Mouse (Mus musculus) adrenal gland, postnatal 25 days (tissue): Measurements from ENCODE around the gene Hist1h1d. TPM values are rescaled to one million over a fixed set of nuclear protein-coding genes. Genes with fewer than 3 reads are reported as not detected.

Experiments
- DNase-seq: peaks from one replicate; pipeline ENCODE4 v3.0.0; 2021; ENCODE audit warnings: mixed read lengths
- long read RNA-seq: library from polyadenylated mRNA; stranded (forward); transcript quantifications from one replicate; pipeline ENCODE4 v2.0.0, GENCODE M21; 2021
- total RNA-seq: library from RNA; stranded (reverse); gene quantifications from 2 replicates; pipeline ENCODE4 v1.2.3, GENCODE M21; 2021

Gene Hist1h1d
- total RNA-seq: 9.5 TPM in 2 replicates
- long read RNA-seq, full-length matches to known transcripts: 2 of 2 reads
- long read RNA-seq, partial matches to known transcripts: 0 of 2 reads
- long read RNA-seq, other reads (novel, unspliced or antisense): 0 of 2 reads

DNA sequence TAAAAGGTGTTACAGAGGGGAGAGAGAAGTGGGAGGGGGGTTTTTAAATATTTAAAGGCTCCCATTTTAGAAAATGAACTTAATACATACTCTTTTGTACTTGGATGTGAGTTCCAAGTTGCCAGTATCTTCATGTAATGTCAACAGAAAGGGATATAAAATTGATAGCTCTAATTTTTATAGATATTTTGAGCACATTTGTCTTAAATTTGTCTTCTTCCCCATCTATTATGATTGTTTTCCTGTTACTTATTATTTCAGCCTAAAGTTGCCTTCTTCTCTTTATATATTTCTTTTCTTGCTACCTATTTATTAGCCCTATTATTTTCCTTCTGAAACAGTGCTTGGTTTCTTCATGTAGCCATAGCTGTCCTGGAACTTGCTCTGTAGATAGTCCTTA, at the start of gene Hist1h1d:
Gene Hist1h1d (plus strand): TSS at position 301 of the 400 bp plus-strand sequence.
- no peak for DNase-seq

DNA sequence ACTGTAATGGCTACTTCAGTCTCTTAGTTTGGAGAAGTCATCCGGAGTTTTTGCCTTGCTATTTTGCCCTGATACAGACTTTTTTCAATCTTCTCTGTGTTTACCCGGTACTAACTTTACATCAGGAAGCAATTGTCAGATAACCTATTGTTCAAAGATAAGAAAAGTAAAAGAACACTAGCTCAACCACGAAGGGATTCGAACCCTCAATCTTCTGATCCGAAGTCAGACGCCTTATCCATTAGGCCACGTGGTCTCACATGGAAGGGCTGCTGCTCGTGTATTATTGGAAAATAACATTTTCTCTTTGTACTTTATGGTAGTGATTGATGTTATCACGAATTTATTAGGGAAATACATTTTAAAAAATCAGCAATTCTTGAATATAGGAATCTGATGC, 49.3 kb upstream of the Hist1h1d start:
- DNase-seq: peak; percentile 15

DNA sequence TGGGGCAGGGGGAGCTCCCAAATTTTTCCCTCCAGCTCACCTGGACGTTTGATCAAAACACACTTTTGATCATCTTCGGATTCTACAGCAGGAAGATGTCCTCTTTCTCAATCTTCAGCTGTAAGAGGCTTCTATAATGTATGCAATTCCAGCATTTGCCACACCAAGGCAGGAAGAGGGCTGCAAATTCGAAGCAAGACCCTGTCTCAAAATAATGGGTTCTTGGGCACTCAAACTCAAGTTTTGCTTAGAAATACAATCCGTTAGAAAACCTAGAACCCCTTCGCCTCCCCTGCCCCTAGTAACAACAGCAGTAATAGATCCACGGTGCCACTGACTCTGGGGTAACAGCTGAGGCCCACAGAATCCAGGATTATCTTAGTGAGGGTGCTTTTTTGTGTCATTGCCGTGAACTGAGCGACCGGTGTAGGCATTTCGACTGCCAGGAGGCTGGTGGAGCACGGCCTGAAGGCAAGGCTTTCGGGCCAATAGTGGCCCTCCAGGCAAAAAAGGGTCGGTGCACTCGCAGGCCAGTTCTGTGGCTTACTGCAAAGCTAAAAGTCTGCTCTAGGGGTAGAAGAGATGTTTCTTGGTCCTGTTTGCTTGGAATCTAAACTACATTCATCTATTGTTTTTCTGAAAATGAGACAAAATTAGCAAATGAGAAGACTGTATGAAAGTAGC, 47.3 kb upstream of the Hist1h1d start:
- DNase-seq: no peak

DNA sequence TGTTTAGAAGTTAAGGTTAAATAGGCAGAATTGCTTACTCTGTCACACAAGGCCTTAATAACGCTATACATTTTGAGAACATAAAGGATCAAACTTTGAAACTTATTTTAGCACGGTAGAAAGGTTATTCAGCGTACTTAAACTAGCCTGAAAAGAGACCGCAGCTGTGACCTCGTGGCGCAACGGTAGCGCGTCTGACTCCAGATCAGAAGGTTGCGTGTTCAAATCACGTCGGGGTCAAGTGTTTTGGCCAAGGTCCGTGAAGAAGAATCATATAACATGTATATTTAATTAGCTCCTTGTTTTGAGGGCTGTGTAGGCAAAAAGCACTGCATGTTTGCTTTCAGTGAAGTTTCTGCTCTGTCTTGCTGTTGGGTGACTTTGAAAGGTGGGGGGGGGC, 46.7 kb upstream of the Hist1h1d start:
- peak; percentile 51 for DNase-seq

DNA sequence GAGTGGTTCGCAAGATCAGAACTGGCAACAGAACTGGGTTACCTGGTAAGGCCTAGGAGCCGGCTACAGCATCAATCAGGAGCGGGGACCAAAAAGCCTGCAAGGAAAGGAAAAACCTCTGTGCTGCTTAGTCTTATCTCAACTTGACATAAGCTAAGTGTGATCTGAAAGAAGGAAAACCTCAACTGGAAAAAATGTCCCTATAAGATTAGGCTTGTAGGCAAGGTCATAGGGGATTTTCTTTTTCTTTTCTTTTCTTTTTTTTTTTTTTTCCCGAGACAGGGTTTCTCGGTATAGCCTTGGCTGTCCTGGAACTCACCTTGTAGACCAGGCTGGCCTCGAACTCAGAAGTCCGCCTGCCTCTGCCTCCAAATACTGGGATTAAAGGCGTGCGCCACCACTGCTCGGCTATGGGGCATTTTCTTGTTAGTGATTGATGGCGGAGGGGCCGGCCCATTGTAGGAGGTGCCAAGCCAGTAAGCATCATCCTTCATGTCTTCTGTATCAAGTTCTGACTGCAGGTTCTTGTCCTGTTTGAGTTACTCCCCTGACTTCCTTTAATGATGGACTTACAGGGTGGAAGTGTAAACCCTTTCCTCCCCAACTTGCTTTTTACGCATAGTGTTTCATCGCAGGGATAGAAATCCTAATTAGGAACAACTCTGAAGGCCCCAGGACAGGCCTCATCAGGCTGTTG, 46.1 kb upstream of the Hist1h1d start:
- no peak for DNase-seq

DNA sequence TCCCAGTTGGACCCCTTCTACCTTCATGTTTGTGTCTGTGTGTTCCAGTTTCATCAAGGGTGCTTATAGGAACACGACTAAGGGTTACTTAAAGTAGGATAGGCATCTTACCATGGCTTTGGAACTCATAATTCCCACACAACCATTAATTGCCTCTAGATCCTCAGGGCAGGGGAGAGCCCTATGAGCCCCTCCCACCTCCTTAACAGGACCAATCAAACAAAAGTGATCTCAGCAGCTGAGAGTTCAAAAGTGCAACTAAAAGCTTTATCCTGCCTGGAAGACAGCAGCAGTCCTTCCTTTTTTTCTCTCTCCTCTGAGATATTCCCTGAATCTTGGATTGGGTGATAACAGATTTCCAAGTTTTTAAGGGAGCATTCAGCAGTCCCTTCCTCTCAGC, 42.9 kb upstream of the Hist1h1d start:
- DNase-seq: no peak

DNA sequence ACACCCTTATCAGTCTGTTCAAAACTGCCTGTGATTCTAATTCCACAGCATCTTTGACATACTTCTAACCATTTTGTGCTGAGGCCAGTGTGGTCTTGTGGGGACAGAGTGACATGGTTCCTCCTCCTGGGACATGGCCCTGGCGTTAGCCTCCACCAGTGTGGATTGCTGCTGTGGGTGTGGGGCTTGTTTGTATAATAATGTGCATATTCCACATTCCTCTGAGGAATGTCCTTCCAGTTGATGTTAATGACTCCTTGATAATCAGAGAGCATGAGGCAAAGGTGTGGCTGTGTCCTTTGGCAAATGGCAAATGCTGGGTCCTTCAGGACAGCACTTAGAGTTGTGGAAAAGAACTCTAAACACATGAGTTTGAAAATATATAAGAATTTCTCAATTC, 39.5 kb upstream of the Hist1h1d start:
- DNase-seq: no peak

DNA sequence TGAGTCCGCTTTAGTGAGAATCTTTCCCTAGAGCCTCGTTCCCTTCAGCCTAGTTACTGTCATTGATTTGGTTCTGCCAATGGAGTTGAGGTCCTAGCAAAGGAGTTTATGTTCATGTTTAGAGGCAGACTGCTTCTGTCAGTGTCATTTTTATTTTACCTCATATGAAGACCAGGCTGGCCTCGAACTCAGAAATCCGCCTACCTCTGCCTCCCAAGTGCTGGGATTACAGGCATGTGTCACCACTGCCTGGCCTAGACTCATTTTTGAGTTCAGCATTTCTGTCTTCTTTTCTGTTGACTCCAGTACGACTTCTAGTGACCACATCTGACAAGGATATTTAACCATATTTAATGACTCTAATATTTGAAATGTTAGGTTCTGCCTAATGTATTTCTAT, 37.8 kb upstream of the Hist1h1d start:
- DNase-seq: no peak

DNA sequence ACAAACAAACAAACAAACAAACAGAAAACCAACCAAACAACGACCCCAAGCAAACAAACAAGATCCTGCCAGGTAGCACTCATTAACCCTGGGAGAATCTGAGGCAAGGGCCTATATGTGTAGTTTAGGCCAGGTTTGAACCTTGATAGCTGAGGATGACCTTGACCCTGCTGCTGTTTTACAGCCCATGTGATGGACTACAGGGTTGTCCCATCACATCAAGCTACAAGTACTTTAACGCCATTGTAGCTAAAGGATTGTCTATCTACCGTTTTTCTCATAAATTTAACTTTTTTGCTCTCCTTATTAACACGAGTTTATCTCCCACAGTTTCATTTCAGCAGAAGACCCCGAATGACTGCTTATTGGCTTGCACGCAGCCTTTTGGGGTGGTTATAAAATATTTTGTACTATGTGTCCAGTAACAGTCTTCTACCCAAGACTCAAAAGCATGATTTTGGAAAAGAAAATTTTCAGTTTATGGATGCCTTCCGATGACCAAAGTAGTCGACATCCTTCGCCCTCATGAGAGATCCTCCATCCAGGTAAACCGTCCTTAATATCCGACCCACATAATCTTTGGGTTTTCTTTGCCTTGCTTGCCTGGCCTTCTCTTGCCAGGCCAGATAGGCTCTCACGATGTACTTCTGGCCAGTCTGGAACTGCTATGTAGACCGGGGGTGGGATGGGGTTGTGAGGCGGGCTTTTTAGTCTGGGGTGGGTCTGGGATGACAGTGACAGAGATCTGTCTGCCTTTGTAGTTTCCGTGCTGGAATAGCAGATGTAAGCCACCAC, 37.0 kb upstream of the Hist1h1d start:
- DNase-seq: no peak

DNA sequence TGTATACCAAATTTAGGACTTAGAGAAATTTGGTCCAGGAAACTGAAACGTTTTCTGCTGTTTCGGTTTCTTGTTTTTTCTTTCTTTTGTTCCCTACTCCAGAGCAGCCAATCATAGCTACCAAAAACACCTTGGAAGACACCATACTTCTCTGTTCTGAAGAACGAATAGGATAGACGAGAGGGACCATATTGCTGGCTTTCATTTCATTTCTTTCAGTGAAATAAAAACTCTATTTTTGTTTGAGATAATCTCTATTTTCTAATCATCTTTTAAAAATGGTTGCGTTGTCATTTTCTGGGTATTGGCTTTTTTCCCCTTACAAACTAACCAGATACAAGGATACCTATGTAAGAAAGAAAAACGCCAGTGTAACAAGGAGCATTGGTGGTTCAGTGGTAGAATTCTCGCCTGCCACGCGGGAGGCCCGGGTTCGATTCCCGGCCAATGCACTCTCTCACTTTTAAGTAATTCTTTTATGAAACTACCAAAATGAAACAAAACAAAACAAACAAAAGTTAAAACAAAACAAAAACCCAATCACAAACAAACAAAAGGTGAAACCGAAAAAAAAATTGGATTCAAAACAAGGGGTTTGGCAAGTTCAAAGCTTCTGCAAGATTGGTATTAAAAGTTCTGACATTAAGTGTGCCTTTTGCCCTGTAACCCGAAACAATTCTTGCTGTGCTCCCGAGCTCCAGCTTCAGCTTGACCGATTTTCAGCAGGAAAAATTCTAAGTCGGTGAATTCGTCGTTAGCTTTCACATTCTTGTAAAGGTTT, 36.0 kb upstream of the Hist1h1d start:
- peak; percentile 77 for DNase-seq

DNA sequence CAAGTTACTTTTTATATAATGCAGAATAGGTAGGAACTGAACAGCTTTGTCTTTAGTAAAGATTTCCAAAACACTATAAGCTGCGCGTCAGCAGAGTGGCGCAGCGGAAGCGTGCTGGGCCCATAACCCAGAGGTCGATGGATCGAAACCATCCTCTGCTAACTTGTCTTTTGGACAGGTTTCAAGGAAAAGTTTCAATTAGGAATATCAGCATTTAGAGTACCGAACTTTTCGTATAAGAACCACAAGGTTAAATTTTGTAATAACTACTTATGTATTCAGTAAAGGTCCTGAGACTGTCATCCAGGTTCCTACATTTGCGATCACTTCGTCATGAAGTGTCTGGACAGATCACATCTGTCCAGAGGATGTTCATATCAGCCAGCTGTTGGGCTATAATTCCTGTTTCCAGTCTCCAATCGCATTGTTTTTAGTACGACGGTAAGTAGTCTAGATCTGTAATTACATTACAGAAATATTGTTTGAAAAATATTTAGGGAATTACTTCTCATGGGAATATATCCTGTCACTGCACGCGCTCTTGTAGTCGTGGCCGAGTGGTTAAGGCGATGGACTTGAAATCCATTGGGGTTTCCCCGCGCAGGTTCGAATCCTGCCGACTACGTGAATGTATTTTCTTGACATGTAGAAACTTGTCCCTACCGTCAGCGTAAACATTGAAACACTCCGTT, 35.3 kb upstream of the Hist1h1d start:
- peak; percentile 89 for DNase-seq

DNA sequence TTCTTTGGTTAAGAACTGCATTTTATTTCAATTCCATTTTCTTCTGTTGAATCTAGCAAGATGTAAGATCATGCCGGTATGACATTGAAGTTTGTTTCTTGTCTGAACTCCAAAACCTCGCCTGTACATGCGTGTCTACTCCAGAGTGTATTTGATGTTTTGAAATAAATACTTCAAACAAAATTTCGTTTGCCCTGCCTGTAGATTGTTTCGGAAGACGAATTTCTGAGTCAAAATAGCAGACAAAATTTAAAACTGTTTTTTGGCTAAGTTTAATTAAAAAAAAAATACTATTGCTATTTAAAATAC, 34.8 kb upstream of the Hist1h1d start:
- DNase-seq: no peak

DNA sequence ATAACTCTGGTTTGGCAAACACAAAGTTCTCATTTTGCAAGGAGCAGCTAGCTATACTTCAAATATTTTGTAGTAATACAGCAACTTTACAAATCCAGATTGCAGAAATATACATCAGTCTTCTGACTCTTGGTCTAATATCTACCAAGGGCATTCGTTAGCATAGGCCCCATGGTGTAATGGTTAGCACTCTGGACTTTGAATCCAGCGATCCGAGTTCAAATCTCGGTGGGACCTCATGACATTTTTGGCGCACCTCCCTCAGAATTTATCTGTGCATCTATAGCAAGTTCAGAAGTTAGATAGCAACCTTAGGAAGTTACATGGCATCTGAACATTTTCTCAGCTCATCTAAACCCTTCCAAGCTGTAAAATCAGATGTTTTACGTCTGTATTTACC, 34.2 kb upstream of the Hist1h1d start:
- peak; percentile 61 for DNase-seq

DNA sequence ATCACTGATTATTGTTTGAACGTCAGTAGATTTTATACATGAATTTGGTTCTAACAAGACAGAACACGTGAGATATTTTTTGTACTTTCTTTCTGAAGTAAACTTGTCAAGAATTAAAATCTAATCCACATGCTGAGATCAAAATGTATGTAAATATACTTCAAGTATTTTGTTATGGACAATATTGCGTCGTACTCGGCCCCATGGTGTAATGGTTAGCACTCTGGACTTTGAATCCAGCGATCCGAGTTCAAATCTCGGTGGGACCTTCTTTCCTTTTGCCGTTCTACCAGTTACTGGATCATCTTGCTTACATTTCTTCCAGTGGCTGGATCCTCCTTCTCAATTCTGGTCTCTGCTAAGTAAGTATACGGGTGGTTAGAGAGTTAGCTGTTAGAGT, 33.6 kb upstream of the Hist1h1d start:
- peak; percentile 69 for DNase-seq

DNA sequence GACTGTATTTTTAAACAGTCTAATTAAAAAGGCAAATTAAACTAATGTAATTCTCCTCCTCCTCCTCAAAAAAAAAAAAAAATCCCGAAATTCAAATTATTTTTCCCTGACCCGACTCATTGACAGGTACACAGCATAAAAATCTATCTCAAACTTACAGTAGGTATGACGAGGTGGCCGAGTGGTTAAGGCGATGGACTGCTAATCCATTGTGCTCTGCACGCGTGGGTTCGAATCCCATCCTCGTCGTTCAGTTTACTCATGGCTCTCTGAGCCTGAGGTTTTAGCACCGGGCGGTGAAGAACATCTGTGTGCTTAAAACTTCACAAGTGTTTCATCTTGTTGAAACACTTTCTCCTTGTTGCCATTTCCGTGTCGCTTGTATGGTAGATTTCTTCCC, 31.4 kb upstream of the Hist1h1d start:
- DNase-seq: peak; percentile 82

DNA sequence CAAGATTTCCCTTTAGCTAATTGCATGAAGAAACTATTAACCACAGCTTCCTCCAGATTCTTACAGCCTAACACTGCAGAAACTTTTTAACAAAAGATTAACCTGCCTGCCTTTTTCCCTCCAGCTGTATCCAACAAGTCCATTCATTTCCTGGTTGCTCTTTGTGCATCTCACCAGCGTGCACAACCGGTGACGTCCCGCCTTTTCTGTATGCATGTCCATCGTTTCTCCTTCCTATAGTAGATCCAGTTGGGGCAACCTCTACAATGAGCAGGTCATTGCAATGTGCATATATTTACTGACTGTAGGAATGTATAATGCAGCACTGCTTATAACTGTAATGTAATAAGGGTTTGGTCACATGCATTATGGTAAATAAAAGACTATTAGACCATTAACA, 29.1 kb upstream of the Hist1h1d start:
- no peak for DNase-seq

DNA sequence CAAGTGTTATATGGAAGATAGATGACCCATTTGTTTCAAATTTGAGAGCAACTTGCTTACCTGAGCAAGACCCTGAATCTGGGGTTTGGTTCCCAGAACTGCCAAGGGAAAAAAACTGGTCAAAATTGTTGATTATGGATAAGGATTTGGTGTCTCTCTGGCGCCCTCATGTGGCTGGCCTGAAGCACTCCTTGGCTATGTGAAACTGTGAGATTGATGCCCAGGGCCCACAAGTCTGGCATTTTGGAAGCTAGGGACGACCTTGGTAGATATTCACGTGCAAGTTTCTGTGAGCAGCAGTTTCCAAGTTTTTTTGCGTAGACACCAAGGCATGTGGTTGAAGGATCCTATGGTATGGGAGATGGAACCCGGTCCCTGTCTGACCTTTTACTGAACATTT, 28.4 kb upstream of the Hist1h1d start:
- DNase-seq: peak; percentile 76

DNA sequence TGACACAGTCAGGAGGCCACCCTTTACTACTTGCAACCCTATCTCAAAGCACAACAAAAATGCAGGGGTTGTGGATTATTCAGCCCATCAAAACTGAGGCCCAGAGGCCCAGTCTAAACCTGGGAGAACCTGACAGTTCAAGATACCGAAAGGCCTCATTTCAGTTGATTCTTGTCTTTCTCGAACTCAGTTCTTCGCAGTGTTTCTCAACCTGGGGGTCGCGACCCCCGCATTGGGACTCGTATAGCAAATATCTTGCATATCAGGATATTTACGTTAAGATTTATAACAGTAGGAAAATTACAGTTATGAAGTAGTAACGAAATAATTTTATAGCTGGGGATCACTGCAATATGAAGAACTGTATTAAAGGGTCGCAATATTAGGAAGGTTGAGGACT, 27.2 kb upstream of the Hist1h1d start:
- DNase-seq: no peak

DNA sequence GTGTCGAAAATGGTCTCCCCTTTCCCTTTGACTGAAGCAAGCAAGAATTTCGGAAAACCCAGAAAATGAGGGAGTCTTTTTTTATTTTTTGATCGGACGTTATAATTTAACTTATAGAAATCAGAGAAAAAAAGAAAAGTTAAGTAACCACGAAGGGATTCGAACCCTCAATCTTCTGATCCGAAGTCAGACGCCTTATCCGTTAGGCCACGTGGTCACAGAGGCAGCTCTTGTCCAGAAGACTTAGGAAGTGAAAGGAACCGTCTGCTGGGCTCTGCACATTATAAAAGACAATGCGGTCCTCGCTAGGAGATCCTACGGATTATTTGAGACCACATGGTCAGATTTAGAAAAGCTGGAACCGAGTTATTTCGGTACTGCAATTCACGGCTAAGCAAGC, 26.8 kb upstream of the Hist1h1d start:
- peak; percentile 89 for DNase-seq

DNA sequence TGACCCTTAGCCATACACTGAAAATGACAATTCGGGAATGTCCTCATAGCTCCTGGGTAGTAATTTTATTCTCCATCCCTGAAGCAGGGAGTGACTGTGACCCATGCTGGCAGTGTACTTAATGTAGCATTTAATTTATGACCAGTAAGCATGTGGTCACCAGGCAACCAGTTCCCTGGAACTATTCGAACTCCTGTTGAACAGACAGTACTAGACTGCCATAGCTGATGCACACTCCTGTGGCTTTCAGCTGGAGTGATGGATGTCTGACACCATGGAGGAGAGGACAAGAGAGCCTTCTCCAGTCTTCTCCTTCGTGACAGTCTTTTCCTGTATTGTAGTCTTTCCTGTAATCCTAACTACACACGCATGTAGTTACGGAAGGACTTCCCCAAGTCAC, 24.1 kb upstream of the Hist1h1d start:
- no peak for DNase-seq

DNA sequence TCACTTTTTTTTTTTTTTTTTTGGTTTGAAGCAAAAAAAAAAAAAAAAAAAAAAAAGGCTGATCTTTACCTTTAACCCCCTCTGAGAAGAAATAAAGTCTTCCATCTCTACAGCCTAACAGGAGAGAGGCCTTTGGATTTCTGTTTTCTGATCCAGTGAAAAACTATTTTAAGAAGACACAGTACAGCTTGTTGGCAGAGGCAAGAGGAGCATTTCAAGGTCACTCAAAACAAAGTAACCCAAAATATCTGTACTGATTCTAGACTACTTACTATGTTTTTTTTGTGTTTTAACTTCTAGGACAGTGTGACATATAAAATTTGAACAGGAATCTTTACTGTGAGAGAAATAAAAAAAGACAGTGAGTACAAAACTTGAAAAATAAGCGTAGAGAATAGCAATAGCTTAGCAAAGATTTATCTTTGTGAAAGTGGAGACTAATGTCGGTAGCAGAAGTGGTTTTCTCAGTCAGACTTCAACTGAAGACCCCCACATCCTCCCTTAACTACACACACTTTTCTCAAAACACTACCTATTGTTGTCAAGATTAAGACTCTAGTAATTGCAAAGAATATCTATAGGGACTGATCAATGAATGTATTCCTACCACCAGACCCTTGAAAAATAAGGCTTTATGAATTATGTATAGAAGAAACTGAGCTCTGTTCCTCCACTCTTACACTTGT, 23.4 kb upstream of the Hist1h1d start:
- no peak for DNase-seq
